Mouse (Mus musculus): ENCODE results near the gene Rbm41.
A peak's percentile ranks its signal among the peaks of the same experiment; 100 is the strongest.

Gene Rbm41

GRCm38 (mm10) chrX:139997740-139998690 is at the start of gene Rbm41:
Rbm41 (minus strand) TSS chrX:139998595.
- DNase-seq (ENCODE audit: low read depth, low spot score), result peak; percentile 6

GRCm38 (mm10) chrX:139998691-139999065 is 283 bp upstream of the Rbm41 start:
- no peak for DNase-seq (ENCODE audit: low read depth, low spot score)

GRCm38 (mm10) chrX:139982115-139982514 is 16.3 kb downstream of the Rbm41 start:
- DNase-seq (ENCODE audit: low read depth, low spot score), result no peak

DNA sequence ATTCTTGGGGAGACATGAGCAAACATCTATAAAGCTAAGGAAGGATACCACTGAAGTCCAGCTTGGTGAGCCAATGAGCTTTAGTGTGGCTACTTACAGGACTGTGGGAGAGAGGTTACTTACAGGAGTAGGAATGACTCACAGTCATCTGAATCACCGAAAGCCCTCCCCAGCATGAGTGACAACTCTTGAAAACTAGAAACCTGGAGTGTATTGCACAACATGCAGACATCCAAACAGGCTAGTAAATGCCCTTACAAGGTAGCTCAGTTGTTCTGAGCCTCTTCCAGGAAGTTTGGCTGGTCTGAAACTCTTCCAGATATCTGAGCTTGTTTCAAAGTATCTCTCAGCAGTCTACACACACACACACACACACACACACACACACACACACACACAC is 64.9 kb downstream of the Rbm41 start:
- no peak for DNase-seq (ENCODE audit: low read depth, low spot score)

DNA sequence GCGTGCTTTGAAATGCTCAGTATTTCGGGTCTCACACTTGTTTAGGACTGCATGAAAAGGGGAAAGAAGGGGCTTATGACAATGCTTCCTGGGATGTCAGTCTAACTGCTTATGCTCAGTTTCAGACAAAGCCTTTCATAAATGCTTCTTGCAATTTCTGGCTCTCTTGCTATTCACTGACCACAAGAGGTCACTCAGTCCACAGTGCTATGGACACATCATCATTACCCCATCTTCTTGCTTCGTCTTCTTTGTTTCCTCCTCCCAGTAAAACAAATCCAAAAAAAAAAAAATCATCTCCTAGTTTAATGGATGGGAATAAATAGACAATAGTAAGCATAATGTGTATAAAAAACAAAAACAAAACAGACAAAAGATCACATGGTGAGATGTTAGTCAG is 65.9 kb downstream of the Rbm41 start:
- DNase-seq (ENCODE audit: low read depth, low spot score), result peak; percentile 6

DNA sequence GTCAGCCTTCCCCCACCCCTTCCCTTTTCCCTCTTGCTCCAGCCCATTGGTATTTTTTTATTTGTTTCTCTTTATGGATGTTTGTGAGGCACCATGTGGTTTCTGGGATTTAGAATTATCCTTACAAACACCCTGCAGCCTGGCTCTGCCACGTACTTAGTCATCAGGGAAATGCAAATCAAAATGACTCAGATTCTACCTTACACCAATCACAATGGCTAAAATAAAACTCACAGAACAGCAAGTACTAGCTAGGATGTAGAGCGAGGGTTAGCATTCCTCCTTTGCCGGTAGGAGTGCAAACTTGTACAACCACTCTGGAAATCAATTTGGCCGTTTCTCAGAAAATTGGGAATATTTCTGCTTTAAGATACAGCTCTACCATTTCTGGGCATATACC is 77.8 kb downstream of the Rbm41 start:
- DNase-seq (ENCODE audit: low read depth, low spot score), result no peak

- no peak for DNase-seq (ENCODE audit: low read depth, low spot score)
Measured at GRCm38 (mm10) chrX:139891387-139891786, 107.0 kb downstream of the Rbm41 start.

GRCm38 (mm10) chrX:139883221-139883620 is 115.2 kb downstream of the Rbm41 start:
- no peak for DNase-seq (ENCODE audit: low read depth, low spot score)

GRCm38 (mm10) chrX:139877936-139878335 is 120.5 kb downstream of the Rbm41 start:
- DNase-seq (ENCODE audit: low read depth, low spot score), result no peak

DNA sequence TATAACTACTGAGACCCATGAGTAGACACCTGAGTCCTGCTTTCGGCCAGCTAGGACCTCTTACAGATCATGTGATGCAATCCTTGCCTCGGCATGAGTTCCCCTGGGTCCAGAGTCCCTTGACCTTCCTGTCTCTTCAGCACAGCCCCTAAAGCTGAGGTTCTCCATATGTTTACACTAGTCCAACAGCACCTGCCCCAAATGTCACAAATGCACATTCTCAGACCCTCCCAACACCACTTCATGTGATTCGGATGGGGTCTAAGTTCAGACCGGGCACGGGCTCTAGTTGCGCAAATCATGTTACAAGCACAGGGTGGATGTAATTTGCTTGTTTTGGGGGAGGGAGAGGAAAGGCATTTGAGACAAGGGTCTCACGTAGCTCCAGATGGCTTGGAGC is 121.3 kb downstream of the Rbm41 start:
- DNase-seq (ENCODE audit: low read depth, low spot score), result no peak

DNA sequence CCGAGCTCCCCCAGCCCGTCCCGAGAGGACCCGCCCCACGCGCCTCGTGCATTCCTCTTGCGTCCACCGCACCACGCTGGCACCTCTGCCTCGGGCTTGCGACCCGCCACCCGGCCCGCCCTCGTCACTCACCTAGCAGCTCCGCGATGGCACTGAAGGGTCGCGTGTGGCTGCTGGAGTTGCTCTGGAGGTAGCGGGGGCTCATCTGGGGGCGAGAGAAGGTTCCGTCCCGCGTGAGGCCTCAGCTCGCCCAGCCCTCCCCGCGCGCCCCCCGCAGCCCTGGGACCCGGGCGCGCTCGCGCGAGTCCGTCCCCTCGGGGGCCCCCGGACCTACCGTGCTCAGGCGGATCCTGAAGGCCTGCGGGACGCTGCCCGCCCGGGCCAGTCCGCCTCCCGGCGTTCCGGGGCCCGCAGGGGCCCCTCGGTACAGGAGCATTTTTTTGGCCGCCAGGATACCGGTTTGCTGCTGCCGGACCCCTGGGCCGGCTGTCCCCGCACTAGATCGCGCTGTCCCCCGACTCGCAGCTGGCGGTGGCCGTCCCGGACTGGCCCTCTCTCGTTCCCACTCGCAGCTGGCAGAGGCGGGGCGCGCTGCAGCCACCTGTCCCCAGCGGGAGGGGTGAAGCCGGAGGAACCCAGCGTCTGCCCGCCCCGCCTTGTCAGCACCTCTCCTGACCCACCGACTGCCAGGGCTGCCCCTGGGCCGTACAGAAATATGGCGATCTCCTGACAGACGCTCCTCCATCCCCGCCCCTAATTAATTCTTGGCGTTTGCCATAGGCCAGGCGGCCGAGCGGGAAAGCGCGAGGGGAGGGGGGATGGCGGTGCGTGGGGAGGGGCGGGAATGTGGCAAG is 127.2 kb downstream of the Rbm41 start, which contains the start of gene Morc4:
Gene Morc4 (minus strand): TSS at position 740 of the 854 bp plus-strand sequence.
- peak; percentile 19 for DNase-seq (ENCODE audit: low read depth, low spot score)

GRCm38 (mm10) chrX:139870300-139870711 is 128.1 kb downstream of the Rbm41 start:
- DNase-seq (ENCODE audit: low read depth, low spot score), result no peak

GRCm38 (mm10) chrX:139859402-139859801 is 139.0 kb downstream of the Rbm41 start:
- no peak for DNase-seq (ENCODE audit: low read depth, low spot score)

DNA sequence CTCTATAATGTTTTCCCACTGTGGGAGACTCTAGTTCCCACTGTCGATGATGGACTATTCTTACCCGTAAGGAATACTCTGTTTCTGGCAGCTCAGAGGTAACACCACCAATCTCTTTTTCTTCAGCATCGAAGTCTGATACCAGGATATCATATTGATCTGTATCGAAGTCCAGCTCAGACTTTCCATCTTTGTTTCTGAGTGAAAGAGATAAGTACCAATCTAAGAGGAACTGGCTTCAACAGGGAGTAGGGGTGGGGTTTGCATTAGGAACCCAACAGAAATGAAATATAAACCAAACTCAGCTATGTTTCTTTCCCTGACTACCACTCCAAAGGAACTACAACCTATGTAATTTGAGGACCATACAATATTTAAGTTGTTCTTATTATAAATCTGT is 143.6 kb downstream of the Rbm41 start:
- DNase-seq (ENCODE audit: low read depth, low spot score), result no peak

GRCm38 (mm10) chrX:139841091-139841490 is 157.3 kb downstream of the Rbm41 start:
- no peak for DNase-seq (ENCODE audit: low read depth, low spot score)
